Mouse (Mus musculus): Measurements from ENCODE around the gene Mettl25. TPM values are rescaled to one million over a fixed set of nuclear protein-coding genes. Genes with fewer than 3 reads are reported as not detected.

The Mettl25 gene
- polyA plus RNA-seq, 1 experiment: 3.9 TPM

- Histone ChIP-seq H3K36me3 (ENCODE audit: control insufficient read depth, insufficient read depth, low read length) (no peaks in the 10 kb centered on the region), H3K27ac (ENCODE audit: insufficient read depth, low read length) (no peak overlapping the region), H3K27me3 (ENCODE audit: control insufficient read depth, insufficient read depth, low read length) (no peaks in the 10 kb centered on the region), H3K4me3 (ENCODE audit: extremely low read depth, insufficient read depth, insufficient read length) (no peak overlapping the region), H3K4me1 (ENCODE audit: control insufficient read depth, insufficient read depth, insufficient read length) (no peaks in the 10 kb centered on the region)
- no peak for DNase-seq (ENCODE audit: low read depth in 1 of 2, low spot score in 2 of 2)
- WGBS: 28% methylated on average over 4 of the region's 4 CpGs
- TF ChIP-seq POLR2A (IDR thresholded peaks at IDR 0.05; ENCODE audit: low read depth, low read length) (no peak), CTCF (IDR thresholded peaks at IDR 0.05; ENCODE audit: extremely low read depth, insufficient read depth, insufficient read length, insufficient replicate concordance) (no peak)
Observed at GRCm38 (mm10) chr10:105714366-105714765, 126.8 kb downstream of the Mettl25 start.

DNA sequence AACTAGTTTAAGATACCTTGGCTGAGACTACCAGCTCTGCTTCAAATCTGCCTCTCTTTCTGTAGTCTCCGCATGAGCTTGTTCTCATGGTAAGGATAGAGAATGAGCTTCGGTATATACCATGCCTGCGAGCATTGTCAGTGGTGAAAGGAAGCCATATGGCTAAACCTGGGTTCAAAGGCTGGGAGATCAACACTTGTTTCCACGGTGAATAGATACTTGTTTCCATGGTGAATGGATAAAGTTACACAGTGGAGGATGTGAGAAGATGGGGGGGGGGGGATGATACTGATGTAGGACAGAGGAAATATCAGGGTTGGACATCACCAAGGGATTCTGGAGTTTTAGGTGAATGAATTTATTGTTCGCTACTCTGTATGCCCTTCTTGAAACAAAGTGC lies 128.0 kb downstream of the Mettl25 start:
- H3K4me1 ChIP-seq (ENCODE audit: control insufficient read depth, insufficient read depth, insufficient read length): no peaks in the 10 kb centered on the region
- no peak for DNase-seq (ENCODE audit: low read depth in 1 of 2, low spot score in 2 of 2)
- H3K4me3 ChIP-seq (ENCODE audit: extremely low read depth, insufficient read depth, insufficient read length): no peak overlapping the region
- no peak overlapping the region for H3K27ac ChIP-seq (ENCODE audit: insufficient read depth, low read length)
- no peaks in the 10 kb centered on the region for H3K27me3 ChIP-seq (ENCODE audit: control insufficient read depth, insufficient read depth, low read length)
- H3K36me3 ChIP-seq (ENCODE audit: control insufficient read depth, insufficient read depth, low read length): no peaks in the 10 kb centered on the region
- TF ChIP-seq POLR2A (IDR thresholded peaks at IDR 0.05; ENCODE audit: low read depth, low read length) (no peak), CTCF (IDR thresholded peaks at IDR 0.05; ENCODE audit: extremely low read depth, insufficient read depth, insufficient read length, insufficient replicate concordance) (no peak)
- WGBS: 85% methylated on average over 5 of the region's 5 CpGs

Other genes with a start within 250 kb of the Mettl25 start
- 3.2 and 4.8 TPM in 2 replicates for gene Ccdc59, start 313 bp downstream of the Mettl25 start, polyA plus RNA-seq (2012; rRNA removed)

Measured in spleen, adult 2 months (tissue).